Mouse (Mus musculus): ENCODE data around the gene P2ry6.

P2ry6 gene

GRCm38 (mm10) chr7:100916526-100916925 is 57.9 kb downstream of the P2ry6 start:
- DNase-seq (ENCODE audit: extremely low spot score): no peak

DNA sequence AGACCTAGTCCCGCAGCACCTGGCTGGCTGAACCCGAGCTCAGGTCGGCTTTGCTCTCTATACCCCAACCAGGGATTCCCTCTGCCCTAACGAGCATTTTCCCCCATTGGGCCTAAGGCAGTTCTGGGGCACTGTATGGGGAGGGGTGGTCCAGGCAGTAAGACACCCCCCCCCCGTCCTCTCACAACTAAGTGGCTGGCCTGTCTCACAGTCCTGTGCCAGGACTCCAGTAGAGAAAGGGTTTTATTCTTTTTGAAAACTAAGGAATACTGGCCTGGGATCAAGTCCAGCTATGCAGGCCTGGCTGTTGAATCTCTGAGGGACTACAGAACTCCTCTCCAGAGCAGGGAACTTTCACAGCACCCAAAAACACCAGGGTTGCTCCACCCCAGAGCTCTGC is 59.2 kb downstream of the P2ry6 start:
- no peak for DNase-seq (ENCODE audit: extremely low spot score)

DNA sequence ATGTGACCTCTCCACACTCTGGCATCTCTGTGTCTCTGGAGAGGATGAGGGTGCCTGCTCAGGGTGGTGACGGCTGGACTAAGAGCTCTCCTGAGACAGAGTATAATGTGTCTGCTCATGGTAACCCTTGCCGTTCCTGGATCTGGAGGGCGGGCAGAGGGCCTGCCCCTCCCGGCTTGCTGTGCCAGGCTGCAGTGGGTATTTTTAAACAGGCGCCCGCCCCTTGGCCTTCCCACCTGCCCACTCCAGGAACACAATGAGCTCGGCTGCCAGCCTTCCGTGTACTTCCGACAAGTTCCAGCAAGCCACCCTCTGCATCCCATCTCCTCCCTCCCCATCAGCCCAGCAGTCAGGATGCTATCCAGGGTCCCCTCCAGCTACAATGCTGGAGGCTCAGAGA is 62.7 kb downstream of the P2ry6 start:
- DNase-seq (ENCODE audit: extremely low spot score): no peak

DNA sequence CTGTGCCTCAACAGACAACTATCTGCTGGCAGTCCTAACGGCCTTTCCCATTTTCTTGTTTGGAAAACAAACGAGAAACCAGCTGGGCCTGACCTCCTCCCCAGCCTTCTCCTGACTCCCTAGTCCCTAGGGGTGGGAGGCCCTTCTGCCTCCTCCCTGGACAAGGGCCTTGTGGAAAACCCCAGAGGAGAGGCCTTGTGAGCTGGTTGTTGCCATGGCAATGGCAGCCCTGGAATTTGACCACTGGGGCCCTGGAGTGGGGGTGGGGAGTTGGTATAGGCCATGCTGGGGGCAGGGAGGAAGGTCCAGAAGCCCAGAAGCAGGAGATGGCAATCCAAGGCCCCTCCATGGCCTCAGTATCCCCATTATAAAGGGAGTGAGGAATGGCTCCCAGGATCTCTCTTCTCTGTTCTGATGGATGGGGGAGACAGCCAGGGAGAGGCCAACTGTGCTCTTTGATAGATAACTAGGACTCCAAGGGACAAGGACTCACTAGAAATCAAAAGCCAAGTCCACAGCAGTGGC is 63.1 kb downstream of the P2ry6 start:
- peak; percentile 83 for DNase-seq (ENCODE audit: extremely low spot score)

- DNase-seq (ENCODE audit: extremely low spot score): no peak
Observed at GRCm38 (mm10) chr7:100908567-100908966, 65.9 kb downstream of the P2ry6 start.

- no peak for DNase-seq (ENCODE audit: extremely low spot score)
Observed at GRCm38 (mm10) chr7:100908061-100908460, 66.4 kb downstream of the P2ry6 start.

DNA sequence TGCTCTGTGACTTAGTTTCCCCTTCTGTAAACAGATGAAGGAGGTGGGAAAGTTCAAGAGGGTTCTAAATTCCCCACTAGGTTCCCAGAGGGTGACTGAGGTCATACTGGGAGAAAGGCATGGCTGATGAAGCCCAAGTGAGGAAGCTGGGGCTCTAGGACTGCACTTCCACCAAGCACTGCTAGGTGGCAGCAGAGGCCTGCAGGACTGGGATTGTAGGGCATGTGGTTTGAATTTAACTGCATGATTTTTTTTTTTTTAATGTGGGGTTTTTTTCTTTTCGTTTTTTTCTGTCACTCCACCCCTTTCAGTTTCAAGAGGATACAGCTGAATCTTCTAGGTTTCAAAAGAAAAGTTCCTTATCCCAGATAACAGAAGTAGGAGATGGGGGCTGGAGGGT is 67.2 kb downstream of the P2ry6 start:
- peak; percentile 78 for DNase-seq (ENCODE audit: extremely low spot score)

DNA sequence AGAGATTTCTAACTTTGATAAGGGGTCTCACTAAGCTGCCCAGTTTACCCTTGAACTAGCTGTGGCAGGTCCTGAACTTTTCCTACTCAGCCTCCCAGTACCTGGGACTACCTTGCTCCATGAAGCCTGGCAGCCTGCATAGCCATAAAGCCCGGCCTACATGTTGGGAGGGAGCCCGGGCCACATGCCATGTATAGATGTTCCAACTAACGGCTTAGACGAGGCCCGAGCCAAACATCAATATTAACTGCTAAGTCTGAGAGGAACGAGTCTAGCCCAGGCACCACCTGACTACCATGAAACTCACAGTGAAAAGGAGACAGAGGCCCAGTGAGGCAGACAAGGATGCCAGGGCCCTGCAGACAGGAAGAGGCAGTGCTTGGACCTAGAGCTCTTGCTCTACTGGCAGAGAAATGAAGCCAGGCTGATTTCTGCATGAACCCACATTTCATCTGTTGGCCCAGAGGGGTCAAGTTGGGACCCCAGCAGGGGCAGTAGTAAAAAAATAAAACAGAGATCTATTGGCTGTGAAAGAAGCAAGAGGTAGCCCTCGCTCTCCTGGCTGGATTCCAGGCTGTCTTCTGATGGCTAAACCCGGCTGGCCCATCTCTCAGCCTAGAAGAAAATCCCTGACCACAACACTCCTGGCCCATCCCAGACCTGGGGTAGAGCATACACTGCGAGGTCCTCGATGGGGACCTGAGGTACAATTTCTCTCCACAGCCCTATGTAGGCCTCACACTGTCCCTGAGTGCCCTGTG is 68.2 kb downstream of the P2ry6 start:
- DNase-seq (ENCODE audit: extremely low spot score): no peak

GRCm38 (mm10) chr7:100905037-100905436 is 69.4 kb downstream of the P2ry6 start:
- DNase-seq (ENCODE audit: extremely low spot score): no peak

DNA sequence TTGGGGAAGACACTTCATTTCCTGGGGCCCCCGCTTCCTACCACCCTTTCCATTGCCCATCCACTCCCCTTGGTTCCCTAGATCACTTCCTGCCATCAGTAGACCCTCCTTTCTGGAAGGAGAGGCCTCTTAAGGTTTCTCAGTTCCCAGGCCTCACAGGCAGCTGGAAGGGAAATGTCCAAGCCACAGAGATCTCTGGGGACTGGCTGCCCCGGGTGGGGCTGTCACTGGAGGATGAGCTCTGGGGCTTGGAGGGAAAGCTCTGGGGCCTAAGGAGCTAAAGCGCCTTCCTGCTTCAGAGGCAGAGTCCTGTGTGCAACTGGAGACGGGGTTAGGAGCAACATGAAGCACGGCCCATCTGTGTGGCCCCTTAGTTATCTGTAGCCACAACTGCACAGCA is 69.8 kb downstream of the P2ry6 start:
- DNase-seq (ENCODE audit: extremely low spot score): no peak

DNA sequence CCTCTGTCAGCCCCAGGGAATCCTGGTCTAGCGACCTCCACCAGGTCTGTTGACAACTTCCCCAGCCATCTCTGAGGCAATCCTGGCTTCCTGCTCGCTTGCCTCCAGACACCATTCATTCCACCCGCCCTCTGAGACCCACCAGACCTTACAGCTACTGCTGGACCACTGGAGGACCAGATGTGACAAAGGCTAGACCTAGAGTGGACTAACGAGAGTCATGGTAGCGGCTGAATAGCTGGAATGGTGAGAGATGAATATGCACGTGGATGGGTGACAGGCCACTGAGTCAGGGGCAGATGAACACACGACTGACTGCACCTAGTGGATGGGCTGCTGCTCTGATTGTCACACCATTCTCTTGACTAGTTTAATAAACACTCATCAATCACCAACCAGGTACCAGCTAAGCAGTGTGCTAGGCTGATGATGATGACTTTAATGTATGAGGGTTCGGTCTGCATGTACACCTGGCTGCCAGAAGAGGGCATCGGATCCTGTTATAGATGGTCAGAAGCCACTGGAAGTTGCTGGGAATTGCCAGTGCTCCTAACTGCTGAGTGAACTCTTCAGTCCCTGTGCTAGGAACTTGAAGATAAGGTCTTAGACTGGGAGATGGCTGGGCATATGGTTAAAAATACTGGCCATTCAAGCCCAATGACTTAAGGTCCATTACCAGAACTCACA is 71.9 kb downstream of the P2ry6 start:
- no peak for DNase-seq (ENCODE audit: extremely low spot score)

GRCm38 (mm10) chr7:100897828-100898227 is 76.6 kb downstream of the P2ry6 start:
- no peak for DNase-seq (ENCODE audit: extremely low spot score)

GRCm38 (mm10) chr7:100894833-100895226 is 79.6 kb downstream of the P2ry6 start:
- DNase-seq (ENCODE audit: extremely low spot score): no peak

- DNase-seq (ENCODE audit: extremely low spot score): no peak
Observed at GRCm38 (mm10) chr7:100894057-100894832, 80.2 kb downstream of the P2ry6 start.

DNA sequence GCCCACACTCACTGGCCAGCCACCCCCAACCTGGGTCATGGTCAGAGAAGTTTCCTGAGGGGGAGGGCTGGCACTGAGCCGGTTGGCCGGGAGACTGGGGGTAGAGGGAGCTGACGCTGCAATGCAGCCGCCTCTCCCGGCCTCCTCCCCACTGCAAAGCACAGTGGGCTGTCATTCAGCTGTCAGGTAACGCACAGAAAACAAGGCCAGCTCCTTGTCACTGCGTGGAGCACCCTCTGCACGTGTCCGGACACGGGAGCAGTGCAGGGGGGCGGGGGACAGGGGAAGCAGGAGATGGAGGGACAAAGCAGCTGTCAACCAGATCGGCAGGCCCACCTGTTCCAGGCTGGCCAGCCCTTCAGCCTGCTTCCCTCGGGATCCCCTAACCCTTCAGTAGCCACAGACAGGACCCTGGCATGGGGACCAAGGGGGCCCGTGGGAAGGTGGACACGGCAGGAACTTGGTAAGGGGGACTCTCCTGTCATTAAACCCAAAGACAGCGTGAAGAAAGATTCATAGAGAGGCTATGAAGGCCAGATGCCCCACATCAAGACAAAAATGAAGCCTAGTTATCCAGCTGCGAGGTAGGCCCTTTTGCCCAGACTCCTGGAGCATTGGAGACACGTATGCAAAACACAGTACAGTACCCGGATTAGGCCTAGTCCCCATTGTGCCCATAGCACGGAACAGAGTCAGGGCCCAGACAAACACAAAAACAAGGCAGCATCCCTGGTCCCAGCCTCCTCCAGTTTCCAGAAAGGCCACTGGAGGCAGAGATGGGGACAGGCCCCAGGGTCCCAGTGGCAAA is 81.0 kb downstream of the P2ry6 start:
- DNase-seq (ENCODE audit: extremely low spot score): no peak

Measured in embryo, embryonic 9.5 days (tissue).